Mouse (Mus musculus): ENCODE results near the gene Zfp114. TPM values are rescaled to one million over a fixed set of nuclear protein-coding genes. Genes with fewer than 3 reads are reported as not detected.

Zfp114 gene
- total RNA-seq (2021): under 1 TPM; 0.61 to 0.69 TPM
- long read RNA-seq, experiment 1: 0 reads
- long read RNA-seq, experiment 2: 0 reads

GRCm38 (mm10) chr7:24174618-24175336, at the start of gene Zfp114:
TSS of gene Zfp114 (plus strand) at chr7:24175060.
- DNase-seq: peak; percentile 63

- DNase-seq: no peak
Measured at GRCm38 (mm10) chr7:24133425-24133995, 41.4 kb upstream of the Zfp114 start.

- peak; percentile 88 for DNase-seq
Measured at GRCm38 (mm10) chr7:24133996-24134828, 40.6 kb upstream of the Zfp114 start, which contains the start of gene Zfp235. TSS of gene Zfp235 (plus strand) at chr7:24134169.

GRCm38 (mm10) chr7:24142566-24142965, 32.3 kb upstream of the Zfp114 start:
- no peak for DNase-seq

GRCm38 (mm10) chr7:24153272-24153671, 21.6 kb upstream of the Zfp114 start:
- peak; percentile 20 for DNase-seq

- DNase-seq: no peak
Measured at GRCm38 (mm10) chr7:24172191-24172590, 2.7 kb upstream of the Zfp114 start.

GRCm38 (mm10) chr7:24175337-24175711, 464 bp downstream of the Zfp114 start:
- DNase-seq: no peak

GRCm38 (mm10) chr7:24187611-24188010, 12.8 kb downstream of the Zfp114 start:
- no peak for DNase-seq

GRCm38 (mm10) chr7:24188901-24189570, 14.2 kb downstream of the Zfp114 start:
- DNase-seq: no peak

- no peak for DNase-seq
Measured at GRCm38 (mm10) chr7:24189571-24189944, 14.7 kb downstream of the Zfp114 start.

GRCm38 (mm10) chr7:24191361-24191760, 16.5 kb downstream of the Zfp114 start:
- no peak for DNase-seq

GRCm38 (mm10) chr7:24193157-24193556, 18.3 kb downstream of the Zfp114 start:
- no peak for DNase-seq

- DNase-seq: no peak
Measured at GRCm38 (mm10) chr7:24196961-24197360, 22.1 kb downstream of the Zfp114 start.

GRCm38 (mm10) chr7:24207488-24208261, 32.8 kb downstream of the Zfp114 start:
- DNase-seq: peak; percentile 76

- no peak for DNase-seq
Measured at GRCm38 (mm10) chr7:24208282-24208886, 33.5 kb downstream of the Zfp114 start.

- no peak for DNase-seq
Measured at GRCm38 (mm10) chr7:24210296-24210695, 35.4 kb downstream of the Zfp114 start.

- no peak for DNase-seq
Measured at GRCm38 (mm10) chr7:24211343-24211742, 36.5 kb downstream of the Zfp114 start, which contains the start of gene Zfp111. TSS of gene Zfp111 (minus strand) at chr7:24211443.

Measured in adrenal gland, postnatal 10 days (tissue).